Mouse (Mus musculus) right cerebral cortex, adult 18-20 months (tissue): ENCODE results near the gene AI837181.

ENCODE experiments used
- DNase-seq: peaks from one replicate; pipeline ENCODE4 v3.0.0; 2022; ENCODE audit warnings: mixed read lengths

AI837181 gene

GRCm38 (mm10) chr19:5418750-5419466 is 6.0 kb upstream of the AI837181 start:
- DNase-seq = no peak

DNA sequence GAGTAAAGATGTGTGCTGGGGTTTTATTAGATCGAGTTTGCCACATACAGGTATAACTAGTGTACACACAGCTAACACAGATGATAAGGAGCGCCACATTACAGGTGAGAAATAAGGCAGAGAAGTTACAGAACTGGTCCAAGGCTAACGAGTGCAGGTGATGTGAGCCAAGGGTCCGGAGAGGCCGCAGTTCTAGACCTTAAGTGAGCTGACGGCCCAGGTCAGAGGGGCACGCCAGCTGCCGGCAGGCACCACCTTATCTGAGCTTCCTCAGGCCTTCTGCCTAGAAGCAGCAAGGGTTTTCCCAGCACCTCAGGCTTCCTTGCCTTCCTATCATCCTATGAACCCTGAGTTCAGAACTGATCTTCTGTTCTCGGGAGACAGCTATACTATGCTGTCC is 5.3 kb upstream of the AI837181 start:
- DNase-seq = no peak

- DNase-seq = no peak
Observed at GRCm38 (mm10) chr19:5420579-5420978, 4.4 kb upstream of the AI837181 start.

GRCm38 (mm10) chr19:5421784-5422183 is 3.2 kb upstream of the AI837181 start:
- DNase-seq = no peak

- DNase-seq = no peak
Observed at GRCm38 (mm10) chr19:5422267-5422666, 2.7 kb upstream of the AI837181 start.

GRCm38 (mm10) chr19:5422895-5423443 is 2.0 kb upstream of the AI837181 start:
- DNase-seq = no peak

DNA sequence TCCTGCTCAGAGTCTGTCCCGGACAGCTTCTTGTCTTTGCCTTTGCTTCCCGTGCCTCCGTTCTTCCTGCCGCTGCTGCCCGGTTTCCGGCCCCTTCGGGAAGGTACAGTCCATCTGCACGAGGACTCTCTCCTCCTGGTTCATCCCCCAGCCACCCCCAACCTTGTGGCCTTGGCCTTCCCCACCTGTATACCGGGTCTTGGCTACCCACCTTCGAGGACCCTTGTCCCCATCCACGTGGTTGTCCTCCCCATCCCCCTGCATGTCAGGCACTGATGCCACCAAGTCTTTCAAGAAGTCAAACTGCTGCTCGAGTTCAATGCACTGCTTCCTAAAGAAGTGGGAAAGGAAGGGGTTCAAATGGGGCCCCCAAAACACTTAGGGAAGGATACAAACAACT is 1.4 kb upstream of the AI837181 start:
- DNase-seq = no peak

DNA sequence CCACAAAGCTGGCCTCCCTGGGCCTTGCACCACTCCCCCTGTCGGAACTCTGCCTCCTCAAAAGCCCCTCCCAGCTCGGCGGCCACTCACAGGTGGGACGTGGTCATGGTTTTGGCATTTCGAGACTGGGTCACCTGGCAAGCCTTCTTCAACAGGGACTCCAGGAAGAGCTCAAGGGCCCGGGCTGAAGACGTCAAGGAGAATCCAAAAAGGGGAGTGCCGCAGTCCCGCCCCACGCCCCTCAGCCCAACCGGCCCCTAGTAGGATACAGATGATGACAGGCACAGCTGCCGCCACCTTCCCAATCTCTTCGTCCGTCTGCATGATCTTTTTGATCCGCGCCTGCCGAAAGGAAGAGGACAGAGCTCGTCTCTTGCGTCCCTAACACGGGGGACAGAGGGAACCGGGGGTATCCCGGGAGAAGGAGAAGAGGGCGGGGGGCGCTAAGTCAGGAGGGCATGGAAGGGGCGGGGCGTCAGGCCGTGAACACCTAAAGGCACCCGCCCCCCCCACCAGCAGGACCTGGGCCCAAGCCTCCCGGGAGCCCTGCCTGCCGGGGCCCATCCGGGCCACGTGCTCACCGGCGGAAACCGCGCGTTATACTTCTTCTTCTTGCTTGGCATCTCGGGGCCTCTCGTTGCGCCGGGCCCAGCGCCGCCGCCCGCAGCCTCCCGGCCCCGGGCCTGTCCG is 707 bp upstream of the AI837181 start:
- peak; percentile 26 for DNase-seq

DNA sequence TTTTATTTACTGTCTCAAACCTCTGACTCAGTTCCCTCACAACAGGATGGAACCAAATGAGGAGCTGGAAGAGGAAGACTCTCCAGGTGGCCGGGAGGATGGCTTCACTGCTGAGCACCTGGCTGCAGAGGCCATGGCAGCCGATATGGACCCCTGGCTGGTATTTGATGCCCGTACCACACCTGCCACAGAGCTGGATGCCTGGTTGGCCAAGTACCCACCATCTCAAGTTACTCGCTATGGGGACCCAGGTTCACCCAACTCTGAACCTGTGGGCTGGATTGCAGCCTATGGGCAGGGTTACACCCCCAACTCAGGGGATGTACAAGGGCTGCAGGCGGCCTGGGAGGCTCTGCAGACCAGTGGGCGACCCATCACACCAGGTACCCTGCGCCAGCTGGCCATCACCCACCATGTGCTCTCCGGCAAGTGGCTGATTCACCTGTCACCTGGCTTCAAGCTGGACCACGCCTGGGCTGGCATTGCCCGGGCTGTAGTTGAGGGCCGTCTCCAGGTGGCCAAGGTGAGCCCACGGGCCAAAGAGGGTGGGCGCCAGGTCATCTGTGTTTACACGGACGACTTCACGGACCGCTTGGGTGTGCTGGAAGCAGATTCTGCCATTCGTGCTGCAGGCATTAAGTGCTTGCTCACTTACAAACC is 1.1 kb downstream of the AI837181 start:
- DNase-seq = no peak

- DNase-seq = no peak
Observed at GRCm38 (mm10) chr19:5426640-5427290, 1.8 kb downstream of the AI837181 start.

DNA sequence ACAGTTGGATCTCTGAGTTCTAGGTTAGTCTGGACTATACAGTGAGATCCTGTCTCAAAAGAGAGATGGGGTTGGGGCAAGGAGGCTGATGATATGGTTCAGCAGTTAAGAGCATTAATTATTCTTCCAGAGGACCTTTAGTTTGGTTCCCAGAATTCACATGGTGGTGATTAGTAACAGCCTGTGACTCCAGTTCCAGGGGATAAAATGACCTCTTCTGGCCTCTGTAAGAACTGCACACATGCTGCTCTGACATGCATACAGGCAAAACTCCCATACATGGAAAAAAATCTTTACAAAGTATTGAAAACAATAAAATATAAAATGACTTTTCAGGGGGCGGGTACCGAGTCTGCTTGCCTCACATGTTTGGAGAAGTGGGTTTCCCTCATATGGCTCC is 3.1 kb downstream of the AI837181 start:
- DNase-seq = no peak

GRCm38 (mm10) chr19:5429219-5429618 is 4.3 kb downstream of the AI837181 start:
- no peak for DNase-seq

GRCm38 (mm10) chr19:5429806-5430205 is 4.9 kb downstream of the AI837181 start:
- DNase-seq = no peak

DNA sequence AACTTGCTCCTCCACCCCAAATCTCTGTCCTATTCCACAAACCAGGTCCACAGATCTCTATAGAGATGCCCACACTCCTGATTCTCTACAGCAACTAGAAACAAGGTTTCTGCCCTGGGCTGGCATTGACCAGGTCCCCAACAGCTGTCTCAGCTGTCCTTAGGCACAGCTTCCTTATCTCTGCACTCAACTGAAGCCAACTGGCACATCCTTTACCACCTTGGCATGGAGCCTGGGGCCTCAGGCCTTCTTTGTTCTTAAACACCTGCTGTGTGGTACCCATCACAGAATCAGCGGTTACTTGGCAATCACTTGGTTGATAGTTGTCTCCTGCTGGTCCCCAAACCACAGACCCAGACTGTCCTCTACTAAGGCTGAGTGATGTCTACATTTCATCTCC is 5.5 kb downstream of the AI837181 start:
- DNase-seq = no peak

DNA sequence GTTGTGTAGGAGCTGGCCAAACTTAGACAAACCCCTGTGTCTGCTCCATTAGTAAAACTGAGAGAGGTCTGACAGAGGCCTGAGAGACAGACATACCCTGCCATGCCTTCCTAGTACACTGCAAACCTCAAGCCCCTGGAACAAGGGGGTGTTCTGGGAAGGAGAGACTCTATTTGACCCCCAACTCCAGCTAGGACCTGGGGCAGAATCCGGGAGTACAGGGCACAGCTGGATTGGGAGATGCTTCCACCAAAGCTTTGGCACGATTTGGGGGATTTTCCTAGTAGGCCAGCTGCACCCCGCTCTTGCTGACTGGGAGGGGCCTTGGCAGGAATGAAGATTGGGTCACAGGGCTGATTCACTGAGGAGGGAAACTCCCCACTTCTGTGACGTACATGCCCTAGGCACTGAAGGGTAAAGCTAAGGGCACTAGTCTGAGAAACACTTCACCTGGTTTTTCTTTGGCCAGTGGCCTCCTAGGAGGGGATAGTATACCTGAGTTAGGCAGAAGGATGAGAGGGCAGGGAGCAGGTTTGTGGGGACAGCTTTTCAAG is 7.0 kb downstream of the AI837181 start:
- DNase-seq = no peak

- DNase-seq = no peak
Observed at GRCm38 (mm10) chr19:5432992-5433852, 8.3 kb downstream of the AI837181 start.

- no peak for DNase-seq
Observed at GRCm38 (mm10) chr19:5433951-5434350, 9.0 kb downstream of the AI837181 start.

GRCm38 (mm10) chr19:5444371-5444908 is 19.5 kb downstream of the AI837181 start:
- no peak for DNase-seq

- no peak for DNase-seq
Observed at GRCm38 (mm10) chr19:5444954-5445353, 20.0 kb downstream of the AI837181 start.

DNA sequence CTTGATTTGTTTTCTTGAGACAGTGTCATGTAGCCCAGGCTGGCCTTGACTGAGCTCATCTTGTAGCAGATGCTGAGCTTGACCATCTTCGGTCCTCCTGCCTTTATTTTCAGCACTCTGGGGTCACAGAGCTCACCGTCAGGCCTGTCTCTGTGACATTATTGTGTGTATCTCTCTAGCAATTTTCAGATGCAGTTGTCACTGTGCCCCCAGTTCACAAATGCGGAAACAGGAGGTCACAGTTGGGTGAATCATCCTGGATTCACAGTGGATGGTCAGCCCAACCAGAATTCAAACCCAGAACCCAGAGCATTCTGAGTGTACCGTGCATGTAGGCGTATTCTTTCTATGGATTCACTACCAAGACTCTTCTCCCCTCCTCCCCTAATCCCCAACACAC is 20.8 kb downstream of the AI837181 start:
- no peak for DNase-seq

GRCm38 (mm10) chr19:5447515-5448353 is 22.8 kb downstream of the AI837181 start, which contains the start of gene Fosl1:
Fosl1 (plus strand) TSS chr19:5447547.
- peak; percentile 74 for DNase-seq
